Mouse (Mus musculus) lung, postnatal 0 days (tissue): ENCODE measurements around the gene Gm37240.

Experiments used
- CTCF ChIP-seq: IDR thresholded peaks from 2 replicates; pipeline ENCODE4 v1.5.1; 2016; ENCODE audit warnings: antibody characterized with exemption, mild to moderate bottlenecking
- EP300 ChIP-seq: IDR thresholded peaks from 2 replicates; pipeline ENCODE4 v1.6.1; 2016; ENCODE audit warnings: antibody characterized with exemption, mild to moderate bottlenecking, control low read depth

- TF ChIP-seq CTCF: no peak
- TF ChIP-seq EP300: no peak
Measured at GRCm38 (mm10) chr3:85369847-85370246, 517.5 kb downstream of the Gm37240 start.
